Mouse (Mus musculus): ENCODE measurements at regions not wholly inside any gene's neighbourhood (a gene's known extent, or its start where the extent isn't known, plus 50 kb on each side); places are given as distances from the start of the nearest gene placed in this dataset.
"Not testable (repeated sequence)": the region's sequence is repeated elsewhere in the genome, so short reads cannot be mapped to it uniquely, and the experiment has no call there.

DNA sequence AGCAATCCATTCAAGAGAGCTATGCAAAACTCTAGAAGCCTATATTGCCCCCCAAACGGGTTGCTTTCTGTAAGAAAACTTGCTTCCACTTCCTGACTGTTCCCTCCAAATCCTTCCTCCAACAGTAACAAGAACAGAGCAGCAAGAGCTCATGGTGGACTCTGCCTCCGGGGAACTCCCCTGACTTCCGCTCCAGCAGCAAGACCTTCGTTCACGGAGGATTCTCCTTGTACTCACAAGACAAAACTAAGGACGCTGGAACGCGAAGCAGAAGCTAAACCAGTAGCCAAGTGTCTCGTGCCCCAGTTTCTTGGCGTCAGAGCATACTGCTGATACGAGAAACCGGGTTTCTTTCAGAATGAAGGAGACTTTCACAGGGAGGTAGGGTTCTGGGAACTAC lies 50.7 kb downstream of the H2al2a start:
- no peak for DNase-seq

DNA sequence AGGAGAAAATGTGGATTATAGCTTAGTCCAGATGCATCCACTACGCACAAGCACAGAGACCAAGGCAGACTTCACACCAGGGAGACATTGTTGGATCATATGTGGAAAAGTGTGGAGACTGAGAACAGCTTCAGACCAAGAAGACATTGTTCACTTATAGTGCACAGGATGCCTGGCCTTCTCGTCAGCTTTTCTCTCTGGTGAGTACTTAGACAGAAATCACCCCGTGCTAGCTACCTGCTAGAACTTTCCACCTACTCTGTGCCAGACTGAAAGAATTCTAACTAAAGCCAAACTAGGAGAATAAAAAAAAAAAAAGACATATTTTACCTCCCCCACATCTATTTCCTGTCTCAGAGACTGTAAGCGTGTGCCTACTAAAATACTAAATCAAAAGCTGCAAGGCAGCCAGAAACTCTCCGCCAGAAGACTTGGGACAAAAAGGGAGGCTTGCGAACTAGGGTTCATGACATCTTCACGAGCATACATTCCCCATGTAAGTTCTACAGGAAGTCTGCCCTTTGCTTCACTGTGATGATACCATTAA lies 51.3 kb downstream of the H2al2a start:
- no peak for DNase-seq

- no peak for DNase-seq
Measured at GRCm38 (mm10) chr2:17943506-17943905, 53.3 kb downstream of the H2al2a start.

DNA sequence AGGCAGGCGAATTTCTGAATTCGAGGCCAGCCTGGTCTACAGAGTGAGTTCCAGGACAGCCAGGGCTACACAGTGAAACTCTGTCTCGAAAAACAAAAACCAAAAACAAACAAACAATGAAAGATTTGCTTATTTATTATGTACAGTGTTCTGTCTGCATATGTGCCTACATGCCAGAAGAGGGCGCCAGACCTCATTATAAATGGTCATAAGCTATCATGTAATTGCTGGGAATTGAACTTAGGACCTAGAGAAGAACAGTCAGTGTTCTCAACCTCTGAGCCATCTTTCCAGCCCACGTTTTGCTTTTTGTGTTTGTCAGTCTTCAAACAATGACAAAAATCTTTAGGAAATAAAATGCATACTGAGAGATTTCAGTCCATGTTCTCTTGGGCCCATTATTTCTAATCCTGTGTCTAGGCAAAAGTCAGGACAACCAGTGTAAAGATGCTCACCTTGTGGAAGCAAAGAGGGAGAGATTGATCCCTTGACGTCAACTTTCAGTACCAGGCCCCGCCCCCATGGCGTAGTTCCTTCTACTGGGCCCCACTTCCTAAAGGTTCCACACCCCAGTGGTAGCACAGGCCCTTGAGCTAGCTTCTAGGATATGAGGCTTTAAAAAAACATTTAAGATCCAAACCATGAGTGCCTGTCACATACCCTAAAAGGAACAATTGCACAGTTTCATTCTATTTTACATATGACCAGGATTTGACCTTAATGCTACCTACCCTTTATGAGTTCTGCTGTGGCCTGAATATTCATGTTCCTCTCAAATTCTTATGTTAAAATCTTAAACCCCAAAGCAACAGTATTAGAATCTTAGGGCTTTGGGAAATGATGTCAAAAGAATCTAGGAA lies 54.0 kb downstream of the H2al2a start:
- DNase-seq: no peak

DNA sequence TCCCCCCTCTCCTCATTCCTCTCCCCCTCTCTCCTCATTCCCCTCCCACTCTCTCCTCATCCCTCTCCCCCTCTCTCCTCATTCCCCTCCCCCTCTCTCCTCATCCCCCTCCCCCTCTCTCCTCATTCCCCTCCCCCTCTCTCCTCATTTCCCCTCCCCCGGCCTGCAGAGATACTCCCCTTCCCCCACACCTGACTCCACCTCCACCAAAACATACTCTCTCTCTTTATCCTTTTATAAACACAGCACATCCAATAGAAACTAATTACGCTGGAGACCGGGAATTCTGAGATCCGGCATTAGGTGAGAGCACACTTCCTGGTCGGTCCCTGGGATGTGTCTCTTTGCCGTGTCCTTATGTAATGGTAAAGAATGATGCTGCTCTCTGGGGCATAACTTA lies 54.8 kb downstream of the H2al2a start:
- DNase-seq: no peak

GRCm38 (mm10) chr2:17939857-17940848 lies 56.6 kb downstream of the H2al2a start:
- not testable (repeated sequence) for DNase-seq

DNA sequence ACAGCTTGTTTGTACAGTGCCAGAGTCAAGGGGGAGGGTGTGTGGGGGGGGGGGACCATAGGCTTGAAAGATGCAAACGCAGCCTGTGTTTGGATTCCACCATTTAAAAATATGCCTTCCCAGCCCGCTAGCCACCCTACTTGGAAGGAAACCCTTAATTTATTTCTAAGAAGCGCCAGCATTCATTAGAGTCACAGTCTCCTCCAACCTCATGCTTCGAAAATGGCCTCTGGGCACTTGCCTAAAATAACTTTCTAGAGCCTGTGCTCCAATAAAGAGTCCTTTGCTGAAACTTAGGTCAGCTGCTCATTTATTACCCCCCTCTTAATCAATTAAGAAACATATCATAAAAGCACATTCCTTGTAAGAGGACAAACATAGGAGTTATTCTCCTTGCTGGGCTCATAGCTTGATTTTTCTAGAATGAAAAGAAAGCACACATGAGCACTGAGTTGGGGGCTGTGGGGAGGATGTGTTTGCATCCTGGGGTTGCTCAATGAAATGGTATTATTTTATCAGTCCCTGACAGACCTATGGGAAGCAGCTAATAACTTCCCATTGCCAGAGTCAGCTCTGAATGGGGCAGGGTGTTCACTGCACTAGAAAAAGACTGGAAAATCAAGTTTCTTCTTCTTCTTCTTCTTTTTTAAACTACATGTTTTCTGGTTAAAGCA lies 57.4 kb downstream of the H2al2a start:
- DNase-seq: no peak

DNA sequence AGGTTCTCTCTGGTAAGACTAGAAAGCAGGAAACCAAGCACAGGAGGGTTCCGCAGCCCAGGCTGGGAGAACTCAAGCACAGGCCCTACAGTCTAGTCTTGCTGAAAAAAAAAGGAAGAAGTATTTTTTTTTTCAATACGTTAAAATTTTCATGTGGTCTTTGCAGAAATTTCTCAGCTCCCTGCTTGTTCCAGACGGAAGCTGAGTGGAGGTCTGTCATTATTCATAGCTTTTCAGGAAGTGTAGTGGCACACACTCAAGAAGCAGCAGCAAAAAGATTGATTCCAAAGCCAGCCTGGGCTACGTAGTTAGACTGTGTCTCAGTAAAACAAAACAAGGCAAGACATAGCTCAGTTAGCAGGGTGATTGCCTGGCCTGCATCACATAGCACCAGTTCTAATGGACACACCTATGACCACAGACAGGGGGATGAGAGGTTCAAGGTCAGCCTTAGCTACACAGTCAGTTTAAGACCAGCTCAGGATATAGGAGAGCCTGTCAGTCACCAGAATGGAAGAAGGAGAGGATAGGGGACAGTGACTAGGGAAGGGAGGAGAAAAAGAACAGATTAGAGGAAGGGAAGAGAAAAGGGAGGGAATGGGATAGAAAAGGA lies 60.1 kb downstream of the H2al2a start:
- DNase-seq: no peak

- DNase-seq: no peak
Measured at GRCm38 (mm10) chr2:17935916-17936315, 60.8 kb downstream of the H2al2a start.

DNA sequence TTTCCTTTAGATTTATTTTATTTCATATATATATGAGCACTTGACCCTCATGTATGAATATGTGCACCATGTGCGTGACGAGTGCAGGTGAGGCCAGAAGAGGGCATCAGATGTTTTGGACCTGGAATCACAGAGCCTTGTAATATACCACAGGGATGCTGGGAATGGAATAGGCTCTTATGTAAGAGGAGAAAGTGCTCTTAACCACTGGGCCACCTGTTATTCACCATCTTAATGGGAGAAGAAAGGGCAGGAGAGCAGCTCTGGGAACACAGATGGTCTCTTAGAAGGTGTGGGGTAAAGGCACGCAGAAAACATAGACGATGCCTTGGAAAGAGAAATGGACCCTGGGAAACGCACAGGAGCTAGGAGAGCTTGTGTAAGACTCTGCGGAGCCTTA lies 61.3 kb downstream of the H2al2a start:
- no peak for DNase-seq

DNA sequence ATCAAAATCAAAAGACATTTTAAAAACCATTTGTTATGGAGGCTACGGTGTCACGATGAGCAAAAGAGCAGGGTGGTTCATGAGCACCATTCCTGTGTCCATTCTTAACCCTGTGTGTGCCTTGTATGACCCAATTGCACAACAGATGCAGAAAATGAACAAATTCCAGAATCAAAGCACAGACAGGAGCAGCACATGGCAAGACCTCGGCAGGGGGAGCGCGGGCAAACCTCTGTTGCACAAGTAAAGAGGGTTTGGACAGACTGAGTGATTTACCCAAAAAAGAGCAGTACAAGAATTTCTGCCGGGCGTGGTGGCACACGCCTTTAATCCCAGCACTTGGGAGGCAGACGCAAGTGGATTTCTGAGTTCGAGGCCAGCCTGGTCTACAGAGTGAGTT lies 62.1 kb downstream of the H2al2a start:
- DNase-seq: no peak

DNA sequence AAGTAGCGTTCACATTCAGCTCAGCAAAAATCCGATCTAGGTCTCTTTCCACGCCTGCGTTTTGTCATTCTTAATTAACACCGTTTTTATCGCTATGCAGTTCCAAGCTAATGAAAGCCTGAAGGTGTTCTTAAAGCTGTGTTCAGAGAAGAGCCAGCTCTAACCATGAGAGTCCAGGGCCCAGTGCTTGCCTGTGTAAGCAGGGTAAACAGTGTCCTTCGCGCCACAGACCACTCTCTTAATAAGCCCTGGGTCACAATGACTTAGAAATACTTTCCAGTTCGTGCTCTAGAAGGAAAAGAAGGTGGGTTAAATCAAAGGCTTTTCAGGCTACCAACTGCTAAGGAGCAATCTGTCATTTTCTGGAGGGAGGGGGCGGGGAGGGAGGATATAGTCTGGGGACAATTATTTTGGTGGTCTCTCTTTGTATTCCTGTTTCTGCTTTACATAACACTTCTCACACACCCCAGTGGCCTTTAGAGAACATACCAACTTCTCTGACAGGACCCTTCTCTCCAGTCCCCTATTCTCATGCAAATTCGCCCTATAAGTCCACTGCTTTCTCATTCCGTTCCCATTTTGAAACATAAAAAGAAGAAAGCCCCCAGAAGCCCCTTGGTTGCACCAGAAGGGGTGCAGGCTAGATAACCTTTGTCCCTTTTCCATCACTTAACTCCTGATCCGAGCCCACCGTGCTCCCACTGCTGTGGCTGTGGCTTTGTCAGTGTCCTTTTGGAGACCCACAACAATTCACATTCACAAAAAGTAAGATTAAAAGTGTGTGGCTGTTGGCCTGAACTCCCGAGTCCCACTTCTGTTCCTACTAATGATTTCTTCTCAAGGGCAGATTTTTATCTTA lies 63.6 kb downstream of the H2al2a start:
- no peak for DNase-seq

- no peak for DNase-seq
Measured at GRCm38 (mm10) chr2:17932426-17932931, 64.3 kb downstream of the H2al2a start.

DNA sequence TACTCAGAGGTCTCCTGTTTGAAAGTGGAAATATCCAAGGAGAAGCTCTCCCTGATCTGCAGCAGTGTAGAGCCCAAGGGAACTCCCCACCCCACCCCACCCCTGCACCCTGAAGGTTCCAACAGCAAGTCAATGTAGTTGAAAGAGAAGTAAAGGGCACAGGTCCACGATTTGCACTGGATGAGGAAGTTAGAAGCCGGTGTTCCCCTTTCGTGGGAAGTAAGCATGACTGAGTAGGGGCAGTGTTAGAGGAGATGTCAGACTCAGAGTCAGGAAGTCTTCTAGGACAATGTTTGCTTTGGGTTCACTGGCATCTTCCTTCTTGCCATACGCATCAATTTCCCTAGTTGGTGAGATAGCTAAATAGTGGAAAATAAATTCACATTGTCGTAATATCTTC lies 64.9 kb downstream of the H2al2a start:
- DNase-seq: no peak

DNA sequence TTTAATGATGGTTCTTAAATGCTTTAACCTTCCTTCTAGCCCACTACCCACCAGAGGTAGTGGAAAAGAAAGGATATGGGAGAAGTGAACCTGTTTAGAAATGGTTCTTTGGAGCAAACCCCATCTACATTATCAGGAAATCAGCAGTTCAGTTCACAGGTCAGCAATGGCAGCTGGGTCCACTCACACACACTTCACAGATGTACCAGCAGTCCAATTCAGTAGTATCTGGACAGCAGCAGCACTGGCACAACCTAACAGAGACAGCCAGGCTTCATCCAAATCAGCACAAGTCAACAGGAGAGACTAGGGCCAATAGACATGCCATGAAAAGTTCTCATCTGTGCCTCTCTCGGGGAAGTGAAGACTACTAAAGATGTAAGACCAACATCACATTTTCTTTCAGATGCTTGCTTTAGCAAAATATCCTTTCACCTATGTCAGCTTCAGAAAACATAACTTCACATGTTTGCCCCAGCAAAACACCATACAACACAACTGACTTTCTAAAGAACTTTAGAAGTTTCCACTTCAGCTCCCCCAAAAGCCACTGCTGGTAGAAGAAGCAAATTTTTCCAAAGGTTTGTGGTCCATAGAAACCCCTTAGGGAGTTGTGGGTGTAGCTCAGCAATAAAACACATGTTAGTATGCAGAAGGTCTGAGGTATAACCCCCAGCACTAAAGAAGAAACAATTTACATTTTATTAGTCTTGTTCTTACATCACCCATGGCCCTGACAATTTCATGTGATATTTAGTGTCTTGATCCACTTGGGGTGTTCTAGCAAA lies 77.7 kb downstream of the H2al2a start:
- no peak for DNase-seq

- DNase-seq: no peak
Measured at GRCm38 (mm10) chr2:17917238-17917946, 79.4 kb downstream of the H2al2a start.

DNA sequence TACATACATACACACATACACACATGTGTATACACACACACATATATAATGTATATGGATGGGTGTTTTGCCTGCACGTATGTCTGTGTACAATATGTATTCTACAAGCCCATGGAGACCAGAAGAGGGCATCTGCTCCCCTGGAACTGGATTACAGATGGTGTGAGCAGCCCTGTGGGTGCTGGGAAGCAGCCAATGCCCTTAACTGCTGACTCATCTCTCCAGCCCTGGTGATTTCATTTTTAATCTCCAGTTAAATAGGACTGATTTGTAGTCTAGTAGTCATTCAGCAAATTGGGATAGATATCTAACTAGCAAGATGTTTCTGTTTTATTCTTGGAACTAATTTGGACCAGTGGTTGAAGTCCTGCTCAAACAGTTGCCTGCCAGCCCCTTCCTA lies 94.1 kb downstream of the H2al2a start:
- peak; percentile 30 for DNase-seq

- DNase-seq: no peak
Measured at GRCm38 (mm10) chr2:17900202-17900601, 96.6 kb downstream of the H2al2a start.

DNA sequence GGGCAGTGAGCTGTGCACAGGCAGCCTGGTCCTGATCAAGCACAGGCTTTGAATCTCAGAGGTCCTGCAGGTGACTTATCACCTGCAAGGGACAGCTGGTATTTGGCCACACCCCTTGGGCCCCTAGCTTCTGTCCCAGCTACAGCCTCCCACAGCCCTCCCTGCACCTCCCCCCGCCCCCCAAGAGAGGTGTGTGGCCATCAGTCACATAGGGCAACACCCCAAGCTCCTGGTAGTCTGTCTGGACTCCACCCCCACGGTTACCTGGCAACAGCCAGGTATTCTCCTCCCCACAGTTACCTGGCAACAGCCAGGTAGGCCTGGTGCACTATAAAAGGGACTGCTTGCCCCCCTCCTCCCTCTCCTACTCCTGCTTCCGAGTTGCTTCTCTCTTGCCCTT lies 98.0 kb downstream of the H2al2a start:
- DNase-seq: no peak

- DNase-seq: no peak
Measured at GRCm38 (mm10) chr2:17896036-17896435, 100.7 kb downstream of the H2al2a start.
